Mouse (Mus musculus) C2C12 (cell line): ENCODE measurements around the gene Zfand3.

Source experiments
- CEBPB ChIP-seq: IDR thresholded peaks from one replicate; pipeline ENCODE4 v1.6.1; 2011; ENCODE audit warnings: low read depth, mild to moderate bottlenecking, control low read depth, moderate library complexity
- CTCF ChIP-seq: IDR thresholded peaks from one replicate; pipeline ENCODE4 v1.5.1; 2011; ENCODE audit not compliant: control insufficient read depth, insufficient read depth, insufficient read length
- MAX ChIP-seq: IDR thresholded peaks from one replicate; pipeline ENCODE4 v1.6.1; 2011; ENCODE audit warnings: mild to moderate bottlenecking, control low read depth
- MYOD1 ChIP-seq: IDR thresholded peaks from one replicate; pipeline ENCODE4 v1.6.1; 2011; ENCODE audit warnings: low read depth; ENCODE audit not compliant: control insufficient read depth, insufficient read length
- MYOG ChIP-seq: IDR thresholded peaks from one replicate; pipeline ENCODE4 v1.6.1; 2011; ENCODE audit not compliant: control insufficient read depth, insufficient read length; ENCODE audit errors: extremely low read depth
- USF1 ChIP-seq: IDR thresholded peaks from one replicate; pipeline ENCODE4 v1.6.1; 2011; ENCODE audit warnings: low read depth, mild to moderate bottlenecking, control low read depth, moderate library complexity

- TF ChIP-seq CTCF (no peak), CEBPB (no peak), USF1 (no peak), MAX (no peak), MYOG (no peak), MYOD1 (no peak)
These were observed 141.1 kb downstream of the Zfand3 start for GRCm38 (mm10) chr17:30145596-30146149.
